Mouse (Mus musculus) G1E (cell line): ENCODE results near the gene Ankmy2. TPM values are rescaled to one million over a fixed set of nuclear protein-coding genes. Genes with fewer than 3 reads are reported as not detected.

Source experiments
- ATAC-seq: 2 replicates; pipeline ENCODE4 v1.8.0; 2016; ENCODE audit warnings: mild to moderate bottlenecking; ENCODE audit not compliant: insufficient number of reproducible peaks, poor library complexity, low FRiP score, severe bottlenecking; ENCODE audit errors: extremely low read depth
- DNase-seq: peaks from one replicate; pipeline ENCODE4 v3.0.0; 2012; ENCODE audit warnings: low spot score
- H3K27me3 ChIP-seq: 2 replicates; pipeline ENCODE4 v1.6.1; 2012; ENCODE audit warnings: mild to moderate bottlenecking, low read length, inconsistent platforms; ENCODE audit not compliant: insufficient read depth
- H3K36me3 ChIP-seq: replicated peaks from 2 replicates; pipeline ENCODE3; 2012; ENCODE audit warnings: mild to moderate bottlenecking, inconsistent platforms
- H3K4me1 ChIP-seq: 2 replicates; pipeline ENCODE4 v1.6.1; 2012; ENCODE audit warnings: low read depth, low read length, inconsistent platforms, mixed read lengths; ENCODE audit not compliant: insufficient read depth
- H3K4me3 ChIP-seq: 2 replicates; pipeline ENCODE4 v1.5.1; 2012; ENCODE audit warnings: low read depth, mild to moderate bottlenecking, inconsistent platforms, low read length, moderate library complexity, mixed read lengths
- H3K9me3 ChIP-seq: replicated peaks from 2 replicates; pipeline ENCODE4 v1.6.1; 2012; ENCODE audit warnings: inconsistent platforms
- CTCF ChIP-seq: IDR thresholded peaks from 2 replicates; pipeline ENCODE4 v1.5.1; 2012; ENCODE audit warnings: low read depth, low read length, inconsistent platforms, mixed read lengths
- GATA1 ChIP-seq: IDR thresholded peaks from 2 replicates; pipeline ENCODE4 v1.6.1; 2012; ENCODE audit warnings: borderline replicate concordance, low read length, inconsistent platforms, mixed read lengths
- GATA2 ChIP-seq: IDR thresholded peaks from 2 replicates; pipeline ENCODE4 v1.6.1; 2012; ENCODE audit warnings: low read depth, low read length, inconsistent platforms, borderline replicate concordance
- POLR2AphosphoS5 ChIP-seq: IDR thresholded peaks from 2 replicates; pipeline ENCODE4 v1.6.1; 2012; ENCODE audit warnings: low read depth, low read length, inconsistent platforms; ENCODE audit not compliant: insufficient replicate concordance
- TAL1 ChIP-seq: conservative IDR thresholded peaks from 2 replicates; pipeline ENCODE4 v1.6.1; 2012; ENCODE audit warnings: low read depth, low read length, inconsistent platforms, mixed read lengths
- polyA plus RNA-seq: library from polyadenylated mRNA; stranded (reverse); fragments of >175 nt; gene quantifications from 2 replicates; pipeline ENCODE4 v1.2.3, GENCODE M21; 2012
- total RNA-seq, 2 experiments: library from RNA; stranded (forward) in 1 of 2; stranded (reverse) in 1 of 2; fragments of 200-1000 nt in 1 of 2; fragments of >200 nt in 1 of 2; fragmentation: Nextera tagmentation in 1 of 2; gene quantifications; 2 replicates each; pipeline ENCODE4 v1.2.3; 2014 to 2017

Ankmy2 gene
- total and polyA plus RNA-seq, 3 experiments = 2.7 to 49.6 (median 49.1) TPM

GRCm38 (mm10) chr12:36207072-36207799 lies 50.3 kb downstream of the Ankmy2 start:
- Histone ChIP-seq H3K4me3 (no peak overlapping the region), H3K9me3 (no peaks in the 10 kb centered on the region), H3K4me1 (peaks cover 3% of the 10 kb centered on the region), H3K27me3 (no peaks in the 10 kb centered on the region), H3K36me3 (no peaks in the 10 kb centered on the region)
- DNase-seq (no peak), ATAC-seq (no peak)
- TF ChIP-seq POLR2AphosphoS5 (no peak), GATA1 (no peak), CTCF (no peak), GATA2 (no peak), TAL1 (no peak)

GRCm38 (mm10) chr12:36207800-36208148 lies 50.9 kb downstream of the Ankmy2 start:
- ATAC-seq (no peak), DNase-seq (no peak)
- Histone ChIP-seq H3K9me3 (no peaks in the 10 kb centered on the region), H3K4me3 (no peak overlapping the region), H3K4me1 (peaks cover 3% of the 10 kb centered on the region), H3K27me3 (no peaks in the 10 kb centered on the region), H3K36me3 (no peaks in the 10 kb centered on the region)
- no peak for TF ChIP-seq CTCF
- TF ChIP-seq GATA1 = no peak
- TF ChIP-seq POLR2AphosphoS5 = no peak
- TF ChIP-seq GATA2 = no peak
- no peak for TF ChIP-seq TAL1

- DNase-seq (no peak), ATAC-seq (no peak)
- no peaks in the 10 kb centered on the region for H3K9me3 ChIP-seq
- TF ChIP-seq CTCF = no peak
- peaks cover 3% of the 10 kb centered on the region for H3K4me1 ChIP-seq
- H3K4me3 ChIP-seq = no peak overlapping the region
- H3K36me3 ChIP-seq = no peaks in the 10 kb centered on the region
- no peaks in the 10 kb centered on the region for H3K27me3 ChIP-seq
Observed at GRCm38 (mm10) chr12:36208456-36208855, 51.5 kb downstream of the Ankmy2 start.

- no peaks in the 10 kb centered on the region for H3K27me3 ChIP-seq
- H3K9me3 ChIP-seq = no peaks in the 10 kb centered on the region
- H3K4me1 ChIP-seq = peaks cover 3% of the 10 kb centered on the region
- no peak for ATAC-seq
- TF ChIP-seq GATA1 = no peak
- TF ChIP-seq TAL1 = no peak
- no peak for TF ChIP-seq CTCF
- TF ChIP-seq POLR2AphosphoS5 = no peak
- no peak for TF ChIP-seq GATA2
- no peak for DNase-seq
- no peak overlapping the region for H3K4me3 ChIP-seq
- no peaks in the 10 kb centered on the region for H3K36me3 ChIP-seq
Observed at GRCm38 (mm10) chr12:36210096-36210495, 53.2 kb downstream of the Ankmy2 start.

GRCm38 (mm10) chr12:36214389-36215148 lies 57.7 kb downstream of the Ankmy2 start:
- Histone ChIP-seq H3K9me3 (no peaks in the 10 kb centered on the region), H3K4me3 (no peak overlapping the region), H3K36me3 (no peaks in the 10 kb centered on the region), H3K27me3 (no peaks in the 10 kb centered on the region; the same call in 1 of the 2 replicates), H3K4me1 (peaks cover 2% of the 10 kb centered on the region; the same call in 1 of the 2 replicates)
- DNase-seq = no peak
- 0 out of 2 replicates have a peak, but pooled peaks have one; percentile 35 for ATAC-seq
- TF ChIP-seq GATA1 = no peak

GRCm38 (mm10) chr12:36215149-36215480 lies 58.2 kb downstream of the Ankmy2 start:
- H3K36me3 ChIP-seq = no peaks in the 10 kb centered on the region
- H3K4me1 ChIP-seq = peaks cover 2% of the 10 kb centered on the region; the same call in 1 of the 2 replicates
- DNase-seq = peak; percentile 26
- H3K27me3 ChIP-seq = no peaks in the 10 kb centered on the region; the same call in 1 of the 2 replicates
- ATAC-seq = no peak
- no peak for TF ChIP-seq TAL1
- TF ChIP-seq POLR2AphosphoS5 = no peak
- TF ChIP-seq GATA1 = no peak
- no peak for TF ChIP-seq GATA2
- peak; percentile 60; the same call in 1 of the 2 replicates for TF ChIP-seq CTCF
- H3K4me3 ChIP-seq = no peak overlapping the region
- no peaks in the 10 kb centered on the region for H3K9me3 ChIP-seq
